Mouse (Mus musculus): ENCODE results near the gene Nsmce4a. TPM values are rescaled to one million over a fixed set of nuclear protein-coding genes. Genes with fewer than 3 reads are reported as not detected.
"Not testable (repeated sequence)": the region's sequence is repeated elsewhere in the genome, so short reads cannot be mapped to it uniquely, and the experiment has no call there.

Nsmce4a gene
- polyA plus RNA-seq, 1 experiment from 2014 or later, result 81.4 TPM

DNA sequence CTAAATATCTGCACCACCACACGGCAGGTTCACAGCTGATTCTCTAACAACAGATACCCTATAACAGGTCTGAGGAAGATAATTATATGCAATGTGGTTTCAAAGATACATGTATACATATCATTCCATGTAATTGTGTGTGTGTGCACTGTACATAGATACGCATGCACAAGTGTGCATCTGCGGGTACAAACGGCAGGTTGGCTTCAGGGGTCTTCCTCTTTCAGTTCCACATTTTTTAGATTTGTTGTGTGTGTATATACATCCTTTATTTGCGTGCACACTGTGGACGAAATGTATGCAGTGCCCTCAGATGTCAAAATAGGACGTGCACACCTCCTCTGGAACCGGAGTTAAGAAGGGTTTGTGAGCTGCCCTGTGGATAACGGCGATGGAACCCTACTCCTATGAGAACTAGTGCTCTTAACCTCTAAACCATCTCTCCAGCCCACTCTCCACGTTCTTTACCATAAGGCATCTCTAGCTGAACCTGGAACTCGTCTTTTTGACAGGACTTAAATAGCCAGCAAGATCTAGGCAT, 25.2 kb downstream of the Nsmce4a start:
- 0 out of 2 replicates have a peak, but pooled peaks cover 9% of the 10 kb centered on the region for H3K36me3 ChIP-seq
- WGBS, result 88% methylated on average over 12 of the region's 12 CpGs
- peak; percentile 40; the same call in 1 of the 2 replicates for ATAC-seq (ENCODE audit: low FRiP score, low read depth)
- H3K4me2 ChIP-seq, result peak overlapping the region; percentile 70
- H3K9ac ChIP-seq, result peak overlapping the region; percentile 92; the same call in 1 of the 2 replicates
- peak overlapping the region; percentile 98 for H3K27ac ChIP-seq (replicated peaks)
- peaks cover 13% of the 10 kb centered on the region for H3K4me1 ChIP-seq (replicated peaks)
- H3K27me3 ChIP-seq, result no peaks in the 10 kb centered on the region
- H3K9me3 ChIP-seq, result no peaks in the 10 kb centered on the region
- peak overlapping the region; percentile 99 for H3K4me3 ChIP-seq

DNA sequence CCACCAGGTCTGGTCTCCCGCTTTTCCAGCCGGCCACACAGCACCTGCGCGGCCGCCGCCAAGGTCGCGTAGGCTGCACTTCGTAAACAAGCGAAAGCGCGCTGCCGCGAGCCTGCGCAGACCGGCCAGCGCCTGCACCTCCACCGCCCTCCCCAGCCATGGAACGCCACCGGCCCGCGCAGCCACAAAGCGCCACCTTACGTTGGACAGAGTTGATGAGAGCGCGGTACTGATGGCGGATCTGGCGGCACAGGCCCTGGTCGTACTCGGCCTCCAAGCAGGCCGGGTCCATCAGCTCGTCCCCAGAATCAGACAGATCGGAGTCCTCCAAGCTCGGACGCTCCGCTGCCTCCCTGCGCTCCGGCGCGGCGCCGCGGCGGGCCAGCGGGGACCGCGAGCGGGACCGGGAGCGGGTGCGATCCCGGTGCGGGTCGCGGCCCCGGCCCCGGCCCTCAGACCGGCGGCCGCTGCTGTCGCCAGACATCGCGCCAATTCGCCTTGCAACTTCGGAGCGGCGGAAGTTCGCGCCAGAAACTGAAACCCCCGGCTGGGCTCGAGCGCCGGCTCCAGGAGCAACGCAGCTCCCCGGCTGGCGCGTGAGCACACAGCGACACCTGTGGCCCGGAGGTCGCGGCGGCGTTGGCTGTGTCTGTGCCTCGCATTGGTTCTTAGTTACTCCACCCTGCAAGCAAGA, 26.0 kb downstream of the Nsmce4a start:
- Histone ChIP-seq H3K4me3 (peak overlapping the region; percentile 99), H3K27ac (replicated peaks) (peak overlapping the region; percentile 98), H3K9me3 (no peaks in the 10 kb centered on the region), H3K36me3 (peaks cover 12% of the 10 kb centered on the region; the same call in 1 of the 2 replicates), H3K9ac (peak overlapping the region; percentile 92), H3K4me2 (peak overlapping the region; percentile 70), H3K27me3 (no peaks in the 10 kb centered on the region), H3K4me1 (replicated peaks) (peaks cover 13% of the 10 kb centered on the region)
- peak; percentile 95 for ATAC-seq (ENCODE audit: low FRiP score, low read depth)
- under 1% methylated on average over 83 of the region's 84 CpGs for WGBS

DNA sequence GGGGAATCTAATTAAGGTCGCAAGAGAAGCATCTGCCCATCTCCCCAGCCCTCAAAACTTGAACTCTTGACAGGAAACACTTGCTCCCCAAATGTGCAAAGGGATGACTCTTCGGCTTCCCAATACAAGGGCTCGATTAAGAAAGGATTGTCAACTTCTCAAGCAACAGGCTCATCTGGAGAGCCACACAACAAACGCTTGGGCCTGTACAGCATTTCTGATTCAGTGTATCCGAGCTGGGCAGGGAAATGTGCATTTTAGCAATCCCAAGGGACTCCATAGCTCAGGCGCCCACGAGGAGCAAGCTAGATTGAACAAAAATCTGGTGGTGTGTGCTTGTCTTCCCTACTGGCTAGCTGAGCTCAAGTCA, 26.5 kb downstream of the Nsmce4a start:
- Histone ChIP-seq H3K27ac (replicated peaks) (peak overlapping the region; percentile 98), H3K9me3 (no peaks in the 10 kb centered on the region), H3K4me1 (replicated peaks) (peaks cover 13% of the 10 kb centered on the region), H3K4me2 (peak overlapping the region; percentile 70), H3K9ac (peak overlapping the region; percentile 92), H3K27me3 (no peaks in the 10 kb centered on the region), H3K4me3 (peak overlapping the region; percentile 99), H3K36me3 (peaks cover 14% of the 10 kb centered on the region; the same call in 1 of the 2 replicates)
- ATAC-seq (ENCODE audit: low FRiP score, low read depth), result no peak
- WGBS, result 5% methylated on average over 7 of the region's 7 CpGs

DNA sequence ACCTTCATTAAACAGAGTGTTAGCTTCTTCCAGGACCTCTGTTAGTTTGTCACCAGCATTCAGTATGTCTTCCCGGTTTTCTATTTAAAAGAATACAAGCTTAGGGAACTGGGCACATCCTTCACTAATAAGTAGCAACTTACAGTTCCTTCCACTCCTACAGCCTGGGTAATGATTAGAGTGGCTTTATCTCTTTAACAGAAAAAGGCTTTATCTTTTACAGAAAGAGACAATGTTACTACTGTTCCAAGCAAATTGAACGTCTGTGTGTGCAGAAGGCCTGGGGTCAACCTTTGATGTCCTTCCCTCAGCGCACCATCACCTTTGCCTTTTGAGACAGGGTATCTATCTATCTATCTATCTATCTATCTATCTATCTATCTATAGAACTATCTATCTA, 27.0 kb downstream of the Nsmce4a start:
- Histone ChIP-seq H3K4me1 (replicated peaks) (peaks cover 13% of the 10 kb centered on the region), H3K36me3 (peaks cover 15% of the 10 kb centered on the region; the same call in 1 of the 2 replicates), H3K9ac (peak overlapping the region; percentile 92), H3K27ac (replicated peaks) (peak overlapping the region; percentile 98; the same call in 1 of the 2 replicates), H3K9me3 (no peaks in the 10 kb centered on the region), H3K27me3 (no peaks in the 10 kb centered on the region), H3K4me3 (peak overlapping the region; percentile 99), H3K4me2 (peak overlapping the region; percentile 70)
- no peak for ATAC-seq (ENCODE audit: low FRiP score, low read depth)
- WGBS, result 55% methylated on average over 3 of the region's 3 CpGs

DNA sequence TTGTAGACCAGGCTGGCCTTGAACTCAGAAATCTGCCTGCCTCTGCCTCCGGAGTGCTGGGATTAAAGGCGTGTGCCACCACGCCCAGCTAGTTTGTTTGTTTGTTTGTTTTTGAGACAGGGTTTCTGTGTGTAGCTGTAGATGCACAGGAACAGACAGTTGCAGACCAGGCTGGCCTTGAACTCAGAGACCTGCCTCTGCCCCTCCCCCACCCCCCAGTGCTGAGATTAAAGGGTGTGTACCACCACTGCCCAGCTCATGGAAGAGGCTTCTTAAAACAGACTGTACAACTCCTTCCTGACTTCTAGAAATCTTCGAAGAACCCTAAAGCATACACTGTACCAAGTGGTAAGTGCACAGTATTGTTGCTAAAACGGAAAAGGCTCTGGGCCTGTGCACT, 27.5 kb downstream of the Nsmce4a start:
- WGBS, result 97% methylated on average over 5 of the region's 5 CpGs

DNA sequence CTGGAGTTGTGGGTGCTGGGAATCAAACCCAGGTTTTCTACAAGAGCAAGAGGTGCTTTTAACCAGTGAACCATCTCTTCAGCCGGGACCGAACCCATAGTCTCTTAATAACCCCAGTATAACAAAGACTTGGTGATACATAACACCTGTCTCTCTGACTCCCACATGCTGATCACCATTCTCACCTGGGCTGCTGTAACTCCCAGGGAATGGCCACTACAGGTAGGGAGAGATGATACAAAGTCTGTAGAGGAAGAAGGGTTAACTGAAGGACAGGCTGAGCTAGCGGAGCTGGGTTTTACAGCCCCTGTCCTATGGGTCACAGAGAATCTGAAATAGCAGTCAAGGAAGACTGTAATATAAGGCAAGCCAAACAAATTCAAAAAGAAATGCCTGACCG, 29.7 kb downstream of the Nsmce4a start:
- no peaks in the 10 kb centered on the region for H3K27me3 ChIP-seq
- H3K4me2 ChIP-seq, result no peak overlapping the region
- H3K4me3 ChIP-seq, result no peak overlapping the region
- ATAC-seq (ENCODE audit: low FRiP score, low read depth), result no peak
- 98% methylated on average over 4 of the region's 4 CpGs for WGBS
- H3K9ac ChIP-seq, result no peak overlapping the region
- H3K9me3 ChIP-seq, result no peaks in the 10 kb centered on the region
- H3K4me1 ChIP-seq (replicated peaks), result peaks cover 13% of the 10 kb centered on the region
- H3K27ac ChIP-seq (replicated peaks), result no peak overlapping the region
- peaks cover 28% of the 10 kb centered on the region for H3K36me3 ChIP-seq

More for the DNA sequence above, 27.5 kb downstream of the Nsmce4a start:
- peaks cover 15% of the 10 kb centered on the region; the same call in 1 of the 2 replicates for H3K36me3 ChIP-seq
- peaks cover 13% of the 10 kb centered on the region for H3K4me1 ChIP-seq (replicated peaks)
- H3K4me3 ChIP-seq, result no peak overlapping the region
- no peak for ATAC-seq (ENCODE audit: low FRiP score, low read depth)
- no peaks in the 10 kb centered on the region for H3K27me3 ChIP-seq
- H3K4me2 ChIP-seq, result peak overlapping the region; percentile 70
- no peaks in the 10 kb centered on the region for H3K9me3 ChIP-seq
- 0 out of 2 replicates have a peak overlapping the region, but pooled peaks have one; percentile 92 for H3K9ac ChIP-seq
- H3K27ac ChIP-seq (replicated peaks), result no peak overlapping the region

DNA sequence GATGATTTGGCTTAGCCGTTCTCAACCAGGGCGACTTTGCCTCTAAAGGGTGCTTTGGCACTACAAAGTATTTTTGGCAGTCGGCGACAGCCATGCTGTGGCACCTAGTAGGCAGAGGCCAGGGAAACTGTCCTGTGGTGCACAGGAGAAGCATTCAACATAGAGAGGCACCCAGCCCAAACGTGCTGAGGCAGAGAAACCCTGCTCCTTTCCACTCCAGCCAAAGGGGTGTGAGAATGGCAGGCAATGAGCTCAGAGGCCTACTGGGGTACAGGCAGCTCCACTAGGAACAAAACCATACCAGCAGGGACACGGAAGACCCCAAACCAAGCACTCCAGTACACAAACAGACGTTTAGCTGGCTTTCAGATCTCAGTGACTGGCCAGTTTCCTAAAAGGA, 32.7 kb downstream of the Nsmce4a start:
- no peak overlapping the region for H3K4me2 ChIP-seq
- no peak for ATAC-seq (ENCODE audit: low FRiP score, low read depth)
- no peaks in the 10 kb centered on the region for H3K9me3 ChIP-seq
- no peak overlapping the region for H3K27ac ChIP-seq (replicated peaks)
- H3K4me3 ChIP-seq, result no peak overlapping the region
- no peak overlapping the region for H3K9ac ChIP-seq
- H3K27me3 ChIP-seq, result no peaks in the 10 kb centered on the region
- H3K36me3 ChIP-seq, result peaks cover 49% of the 10 kb centered on the region
- WGBS, result 89% methylated on average over 7 of the region's 7 CpGs
- H3K4me1 ChIP-seq (replicated peaks), result no peaks in the 10 kb centered on the region

DNA sequence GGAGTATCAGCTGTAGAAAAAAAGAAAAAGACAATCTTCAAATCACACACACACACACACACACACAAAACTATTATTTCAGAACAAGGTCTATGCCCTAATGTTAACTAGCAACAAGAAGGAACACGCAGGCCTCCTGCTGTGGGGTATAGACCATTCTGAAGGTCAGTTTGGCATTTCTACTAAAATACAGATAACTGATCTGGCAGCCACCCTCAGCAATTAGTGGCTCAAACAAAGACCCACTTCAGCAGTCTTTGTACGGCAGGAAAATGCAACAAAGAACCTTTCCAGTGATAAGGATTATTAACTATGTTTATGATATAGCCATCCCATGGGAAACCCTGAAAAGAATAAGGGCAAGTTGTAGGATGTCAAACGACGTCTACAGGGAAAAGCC, 35.9 kb downstream of the Nsmce4a start:
- H3K36me3 ChIP-seq, result peaks cover 47% of the 10 kb centered on the region
- no peak overlapping the region for H3K27ac ChIP-seq (replicated peaks)
- no peak for ATAC-seq (ENCODE audit: low FRiP score, low read depth)
- no peak overlapping the region for H3K9ac ChIP-seq
- no peak overlapping the region for H3K4me3 ChIP-seq
- H3K27me3 ChIP-seq, result no peaks in the 10 kb centered on the region
- WGBS, result 89% methylated on average over 4 of the region's 4 CpGs
- H3K4me1 ChIP-seq (replicated peaks), result 0 out of 2 replicates have a peak, but pooled peaks cover 6% of the 10 kb centered on the region
- no peak overlapping the region for H3K4me2 ChIP-seq
- H3K9me3 ChIP-seq, result no peaks in the 10 kb centered on the region

DNA sequence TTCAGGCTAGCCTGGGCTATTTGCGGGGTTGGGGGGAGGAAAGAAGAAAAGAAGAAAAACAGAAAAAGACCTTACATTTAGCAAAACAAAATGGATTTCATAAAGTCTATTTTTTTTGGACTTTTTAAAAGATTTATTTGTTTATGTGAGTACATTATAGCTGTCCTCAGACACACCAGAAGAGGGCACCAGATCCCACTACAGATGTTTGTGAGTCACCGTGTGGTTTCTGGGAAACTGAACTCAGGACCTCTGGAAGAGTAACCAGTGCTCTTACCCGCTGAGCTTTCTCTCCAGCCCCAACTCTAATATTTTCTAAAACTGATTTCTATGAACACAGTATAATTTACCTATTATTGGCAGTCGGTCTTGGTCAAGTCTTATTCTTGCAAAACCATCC, 37.7 kb downstream of the Nsmce4a start:
- Histone ChIP-seq H3K27me3 (no peaks in the 10 kb centered on the region), H3K4me3 (no peak overlapping the region), H3K4me2 (no peak overlapping the region), H3K36me3 (peaks cover 43% of the 10 kb centered on the region), H3K4me1 (replicated peaks) (0 out of 2 replicates have a peak, but pooled peaks cover 6% of the 10 kb centered on the region), H3K9ac (no peak overlapping the region), H3K9me3 (no peaks in the 10 kb centered on the region), H3K27ac (replicated peaks) (no peak overlapping the region)
- no peak for ATAC-seq (ENCODE audit: low FRiP score, low read depth)
- WGBS, result 87% methylated on average over 4 of the region's 4 CpGs

DNA sequence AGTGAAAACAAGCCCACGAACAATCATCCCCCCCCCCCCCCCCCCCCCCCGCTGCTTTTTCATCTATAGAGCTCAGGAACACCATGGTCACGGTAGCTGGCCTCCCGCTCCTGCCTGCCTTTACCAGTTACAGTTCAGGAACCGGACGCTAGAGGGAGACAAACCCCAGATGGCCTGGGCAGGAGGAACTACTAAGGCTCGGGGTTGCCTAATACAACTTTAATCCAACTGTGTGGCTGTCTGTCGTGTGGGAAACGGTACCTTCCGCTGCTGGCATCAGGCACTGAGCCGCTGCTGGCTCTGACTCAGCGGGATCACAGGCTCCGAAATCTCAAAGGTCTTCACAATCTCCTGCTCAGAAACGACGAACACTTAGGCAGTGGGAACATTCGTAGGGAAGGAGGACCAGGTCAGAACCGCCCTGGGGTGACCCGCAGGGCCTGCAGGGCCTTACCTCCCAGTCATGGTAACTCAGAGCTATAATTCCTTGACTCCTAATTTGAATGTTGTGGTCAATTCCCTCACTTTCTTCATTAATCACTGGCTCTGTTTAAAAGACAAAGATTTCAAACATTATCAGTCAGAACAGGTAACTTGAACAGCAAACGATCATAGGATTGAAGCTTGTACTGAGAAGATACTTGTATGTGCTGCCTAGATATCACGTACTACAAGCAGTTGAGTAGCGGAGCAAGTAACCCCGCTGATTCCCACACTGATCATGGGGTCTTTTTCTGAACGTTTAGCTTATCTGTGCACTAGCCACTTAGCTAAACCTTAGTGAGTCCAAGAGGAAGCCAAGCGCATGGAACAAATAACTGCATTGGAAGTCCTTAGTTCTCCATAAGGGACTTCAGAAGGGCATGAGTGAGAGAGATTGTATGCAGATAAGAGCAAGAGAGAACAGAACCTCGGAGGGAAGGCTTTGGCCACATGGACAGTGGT, 39.3 kb downstream of the Nsmce4a start:
- ATAC-seq (ENCODE audit: low FRiP score, low read depth), result peak; percentile 79
- no peak overlapping the region for H3K27ac ChIP-seq (replicated peaks)
- WGBS, result 45% methylated on average over 25 of the region's 25 CpGs

DNA sequence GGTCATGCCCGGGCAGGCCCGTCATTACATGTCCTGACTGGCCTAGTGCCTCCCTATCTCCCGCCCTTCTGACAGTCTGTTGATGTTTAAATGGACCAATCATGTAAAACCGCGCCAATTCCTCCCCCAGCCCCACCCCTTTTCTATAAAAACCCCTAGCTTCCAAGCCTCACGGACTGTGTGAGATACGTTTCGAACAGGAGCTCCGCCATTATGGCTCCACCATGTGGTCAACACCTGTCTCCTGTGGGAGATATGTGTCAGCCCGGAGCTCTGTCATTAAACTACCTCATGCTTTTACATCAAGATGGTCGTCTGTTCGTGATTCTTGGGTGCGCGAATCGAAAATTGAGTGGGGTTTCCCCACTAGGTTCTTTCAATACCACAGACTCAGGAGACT, 41.8 kb downstream of the Nsmce4a start:
- WGBS, result 96% methylated on average over 15 of the region's 15 CpGs
- not testable (repeated sequence) for H3K4me2 ChIP-seq

More for the DNA sequence above, 39.3 kb downstream of the Nsmce4a start:
- Histone ChIP-seq H3K4me2 (no peak overlapping the region), H3K9me3 (no peaks in the 10 kb centered on the region), H3K4me3 (no peak overlapping the region), H3K36me3 (peaks cover 33% of the 10 kb centered on the region), H3K4me1 (replicated peaks) (0 out of 2 replicates have a peak, but pooled peaks cover 6% of the 10 kb centered on the region), H3K27me3 (no peaks in the 10 kb centered on the region), H3K9ac (no peak overlapping the region)

More for the DNA sequence above, 41.8 kb downstream of the Nsmce4a start:
- ATAC-seq (ENCODE audit: low FRiP score, low read depth); H3K9ac ChIP-seq; H3K27me3 ChIP-seq; H3K27ac ChIP-seq (replicated peaks); H3K9me3 ChIP-seq; H3K4me1 ChIP-seq (replicated peaks); H3K4me3 ChIP-seq: not testable (repeated sequence)
- H3K36me3 ChIP-seq, result peaks cover 15% of the 10 kb centered on the region; the same call in 1 of the 2 replicates
